Mouse (Mus musculus) cortical plate, adult 2 months (tissue): ENCODE data around the gene Smim6. TPM values are rescaled to one million over a fixed set of nuclear protein-coding genes. Genes with fewer than 3 reads are reported as not detected.

ENCODE experiments used
- H3K27ac ChIP-seq: fragments of 200-500 bp; 2 replicates; pipeline ENCODE4 v1.5.1; 2012; ENCODE audit warnings: low read length, control low read depth, inconsistent platforms; ENCODE audit not compliant: insufficient read depth
- H3K4me1 ChIP-seq: fragments of 200-500 bp; 2 replicates; pipeline ENCODE4 v1.6.1; 2011; ENCODE audit warnings: low read length; ENCODE audit not compliant: control insufficient read depth, insufficient read depth
- H3K4me3 ChIP-seq: fragments of 200-500 bp; 2 replicates; pipeline ENCODE4 v1.5.1; 2011; ENCODE audit warnings: mild to moderate bottlenecking, low read length, control low read depth; ENCODE audit not compliant: insufficient read depth
- CTCF ChIP-seq: fragments of 200-500 bp; IDR thresholded peaks from 2 replicates; pipeline ENCODE4 v1.5.1; 2011; ENCODE audit warnings: mild to moderate bottlenecking, control low read depth, low read length; ENCODE audit not compliant: insufficient read depth; ENCODE audit errors: extremely low read depth
- POLR2A ChIP-seq: fragments of 200-500 bp; IDR thresholded peaks from 2 replicates; pipeline ENCODE4 v1.6.1; 2011; ENCODE audit warnings: mild to moderate bottlenecking, low read length, control low read depth; ENCODE audit not compliant: insufficient read depth; ENCODE audit errors: extremely low read depth
- polyA plus RNA-seq: library from polyadenylated mRNA; depleted of rRNA; stranded (reverse); fragments of >200 nt; gene quantifications from 2 replicates; pipeline ENCODE4 v1.2.3, GENCODE M21; 2012; rRNA removed

The Smim6 gene
- not detected in 2 replicates for polyA plus RNA-seq

- no peak for TF ChIP-seq POLR2A
- no peak for TF ChIP-seq CTCF
- Histone ChIP-seq H3K27ac (no peak within 1 kb of the TSS), H3K4me1 (no peaks in the 10 kb centered on the region), H3K4me3 (no peak within 1 kb of the TSS)
Observed at GRCm38 (mm10) chr11:115911632-115912376, at the start of gene Smim6. Gene Smim6, plus strand, starts transcription at chr11:115912017.

GRCm38 (mm10) chr11:115863895-115864294 lies 47.9 kb upstream of the Smim6 start:
- no peak overlapping the region for H3K4me3 ChIP-seq
- TF ChIP-seq CTCF: no peak
- no peak for TF ChIP-seq POLR2A
- no peak overlapping the region for H3K27ac ChIP-seq
- H3K4me1 ChIP-seq: no peaks in the 10 kb centered on the region

GRCm38 (mm10) chr11:115869393-115869792 lies 42.4 kb upstream of the Smim6 start:
- Histone ChIP-seq H3K4me1 (no peaks in the 10 kb centered on the region), H3K27ac (no peak overlapping the region), H3K4me3 (no peak overlapping the region)
- TF ChIP-seq CTCF: no peak
- no peak for TF ChIP-seq POLR2A

GRCm38 (mm10) chr11:115872437-115872836 lies 39.4 kb upstream of the Smim6 start:
- no peaks in the 10 kb centered on the region for H3K4me1 ChIP-seq
- TF ChIP-seq CTCF: no peak
- TF ChIP-seq POLR2A: no peak
- no peak overlapping the region for H3K27ac ChIP-seq
- no peak overlapping the region for H3K4me3 ChIP-seq

GRCm38 (mm10) chr11:115875935-115876334 lies 35.9 kb upstream of the Smim6 start:
- no peaks in the 10 kb centered on the region for H3K4me1 ChIP-seq
- H3K4me3 ChIP-seq: no peak overlapping the region
- H3K27ac ChIP-seq: no peak overlapping the region
- no peak for TF ChIP-seq POLR2A
- no peak for TF ChIP-seq CTCF

- no peak overlapping the region for H3K4me3 ChIP-seq
- no peaks in the 10 kb centered on the region for H3K4me1 ChIP-seq
- no peak overlapping the region for H3K27ac ChIP-seq
- TF ChIP-seq CTCF (no peak), POLR2A (no peak)
Observed at GRCm38 (mm10) chr11:115876438-115876837, 35.4 kb upstream of the Smim6 start.

GRCm38 (mm10) chr11:115877174-115877755 lies 34.6 kb upstream of the Smim6 start:
- TF ChIP-seq POLR2A: no peak
- TF ChIP-seq CTCF: no peak
- no peaks in the 10 kb centered on the region for H3K4me1 ChIP-seq
- H3K4me3 ChIP-seq: no peak overlapping the region
- H3K27ac ChIP-seq: no peak overlapping the region

- H3K4me1 ChIP-seq: no peaks in the 10 kb centered on the region
- TF ChIP-seq CTCF: no peak
- H3K4me3 ChIP-seq: no peak overlapping the region
- no peak overlapping the region for H3K27ac ChIP-seq
Observed at GRCm38 (mm10) chr11:115878071-115878470, 33.7 kb upstream of the Smim6 start.

GRCm38 (mm10) chr11:115881002-115881401 lies 30.8 kb upstream of the Smim6 start:
- no peak overlapping the region for H3K27ac ChIP-seq
- no peaks in the 10 kb centered on the region for H3K4me1 ChIP-seq
- TF ChIP-seq CTCF (peak; percentile 55), POLR2A (no peak)
- H3K4me3 ChIP-seq: no peak overlapping the region

GRCm38 (mm10) chr11:115883251-115883650 lies 28.6 kb upstream of the Smim6 start:
- TF ChIP-seq CTCF: no peak
- TF ChIP-seq POLR2A: no peak
- no peak overlapping the region for H3K4me3 ChIP-seq
- no peak overlapping the region for H3K27ac ChIP-seq
- no peaks in the 10 kb centered on the region for H3K4me1 ChIP-seq

- Histone ChIP-seq H3K4me3 (no peak overlapping the region), H3K4me1 (no peaks in the 10 kb centered on the region), H3K27ac (no peak overlapping the region)
- no peak for TF ChIP-seq CTCF
- TF ChIP-seq POLR2A: no peak
Observed at GRCm38 (mm10) chr11:115884361-115884760, 27.5 kb upstream of the Smim6 start.
